Mouse (Mus musculus) lung, postnatal 14 days (tissue): Measurements from ENCODE around the gene Nsfl1c.

Experiments
- DNase-seq: peaks from one replicate; pipeline ENCODE4 v3.0.0; 2021

Nsfl1c gene

GRCm38 (mm10) chr2:151544673-151545072 lies 50.7 kb downstream of the Nsfl1c start:
- DNase-seq = no peak

GRCm38 (mm10) chr2:151546571-151546970 lies 52.6 kb downstream of the Nsfl1c start:
- no peak for DNase-seq

- no peak for DNase-seq
These were observed 55.7 kb downstream of the Nsfl1c start for GRCm38 (mm10) chr2:151549615-151550121.
